In genomic region chr7:16244067-16244466, GRCm38 (mm10) we compare ENCODE assay signal across 10 mouse cellular contexts. TPM values are rescaled to one million over a fixed set of nuclear protein-coding genes. Genes with fewer than 3 reads are reported as not detected.
DNase-seq lines count a peak whose midpoint lies in the region; ATAC-seq and TF ChIP-seq lines count a peak whose summit lies in the region.
"Had no signal": no experiment of that assay in that cellular context is flagged by ENCODE, and none has a peak within 500 bp of the region (broad histone marks: within the 10 kb centered on the region; RNA-seq: fewer than 3 reads in every experiment).

Gene C5ar2, minus strand, starts transcription at chr7:16244154.

- no peaks in the 10 kb centered on the region for H3K27me3 ChIP-seq in heart, embryonic 12.5 days (replicated peaks)
- H3K27me3 ChIP-seq in spleen, adult 2 months (ENCODE audit: control insufficient read depth, insufficient read depth, low read length): no peaks in the 10 kb centered on the region
- H3K27me3 ChIP-seq in hindbrain, embryonic 12.5 days: no peaks in the 10 kb centered on the region
- H3K27me3 ChIP-seq: intestine, embryonic 15.5 days; midbrain, embryonic 15.5 days had no signal

- H3K9ac ChIP-seq in heart, embryonic 12.5 days: no peak within 1 kb of the TSS
- H3K9ac ChIP-seq in hindbrain, embryonic 12.5 days: no peak within 1 kb of the TSS
- H3K9ac ChIP-seq: intestine, embryonic 15.5 days; midbrain, embryonic 15.5 days had no signal

- 63% methylated on average over 5 of the region's 5 CpGs for WGBS in heart, embryonic 12.5 days
- WGBS in spleen, adult 2 months: 39% methylated on average over 5 of the region's 5 CpGs
- WGBS in hindbrain, embryonic 12.5 days: 77% methylated on average over 5 of the region's 5 CpGs

- H3K27ac ChIP-seq in heart, embryonic 12.5 days (ENCODE audit: poor library complexity, severe bottlenecking): no peak within 1 kb of the TSS
- peak within 1 kb of the TSS; percentile 41 for H3K27ac ChIP-seq in spleen, adult 2 months (ENCODE audit: insufficient read depth, low read length)
- no peak within 1 kb of the TSS for H3K27ac ChIP-seq in hindbrain, embryonic 12.5 days
- H3K27ac ChIP-seq: intestine, embryonic 15.5 days; midbrain, embryonic 15.5 days had no signal

- no peak for TF ChIP-seq POLR2A in spleen, adult 2 months (IDR thresholded peaks at IDR 0.05; ENCODE audit: low read depth, low read length)

- H3K9me3 ChIP-seq in heart, embryonic 12.5 days (replicated peaks): no peaks in the 10 kb centered on the region
- no peaks in the 10 kb centered on the region for H3K9me3 ChIP-seq in hindbrain, embryonic 12.5 days (replicated peaks)
- H3K9me3 ChIP-seq: intestine, embryonic 15.5 days; midbrain, embryonic 15.5 days had no signal

- H3K36me3 ChIP-seq in heart, embryonic 12.5 days: no peaks in the 10 kb centered on the region
- no peaks in the 10 kb centered on the region for H3K36me3 ChIP-seq in spleen, adult 2 months (ENCODE audit: control insufficient read depth, insufficient read depth, low read length)
- H3K36me3 ChIP-seq in hindbrain, embryonic 12.5 days: no peaks in the 10 kb centered on the region
- H3K36me3 ChIP-seq: intestine, embryonic 15.5 days; midbrain, embryonic 15.5 days had no signal

- no peak within 1 kb of the TSS for H3K4me2 ChIP-seq in heart, embryonic 12.5 days
- no peak within 1 kb of the TSS for H3K4me2 ChIP-seq in hindbrain, embryonic 12.5 days (replicated peaks)
- H3K4me2 ChIP-seq: intestine, embryonic 15.5 days; midbrain, embryonic 15.5 days had no signal

- peaks cover 6% of the 10 kb centered on the region; the same call in 1 of the 2 replicates for H3K4me1 ChIP-seq in heart, embryonic 12.5 days (replicated peaks)
- H3K4me1 ChIP-seq in spleen, adult 2 months (ENCODE audit: control insufficient read depth, insufficient read depth, insufficient read length): peaks cover 15% of the 10 kb centered on the region; the same call in 1 of the 2 replicates
- H3K4me1 ChIP-seq in hindbrain, embryonic 12.5 days: no peaks in the 10 kb centered on the region
- H3K4me1 ChIP-seq: intestine, embryonic 15.5 days; midbrain, embryonic 15.5 days had no signal

- peak; percentile 31 to 45 for DNase-seq in heart, adult 9 months (ENCODE audit: low spot score in 2 of 2)
- no peak for DNase-seq in spleen, adult 2 months (ENCODE audit: low read depth in 1 of 2, low spot score in 2 of 2)
- no peak for DNase-seq in spleen, postnatal 10 days (ENCODE audit: low spot score in 2 of 2)
- DNase-seq in lung, postnatal 10 days: peak; percentile 53
- no peak for DNase-seq in cerebellum, adult 18-20 months
- no peak for DNase-seq in thymus, postnatal 14 days

- no peak for ATAC-seq in heart, embryonic 12.5 days (ENCODE audit: insufficient number of reproducible peaks, low FRiP score)
- no peak for ATAC-seq in hindbrain, embryonic 12.5 days (ENCODE audit: low FRiP score)
- ATAC-seq: intestine, embryonic 15.5 days; midbrain, embryonic 15.5 days had no signal

- no peak within 1 kb of the TSS for H3K4me3 ChIP-seq in heart, embryonic 12.5 days
- H3K4me3 ChIP-seq in spleen, adult 2 months (ENCODE audit: extremely low read depth, insufficient read depth, insufficient read length): no peak within 1 kb of the TSS
- no peak within 1 kb of the TSS for H3K4me3 ChIP-seq in hindbrain, embryonic 12.5 days
- H3K4me3 ChIP-seq: intestine, embryonic 15.5 days; midbrain, embryonic 15.5 days had no signal

- TF ChIP-seq CTCF in spleen, adult 2 months (IDR thresholded peaks at IDR 0.05; ENCODE audit: extremely low read depth, insufficient read depth, insufficient read length, insufficient replicate concordance): no peak

RNA-seq across cellular contexts. Expression of gene C5ar2, which starts in this region (rescaled TPM):
- polyA plus RNA-seq in heart, embryonic 12.5 days (2016; fragmentation: Nextera tagmentation; extraction: Ambion mirVana): 0.85 and 1.1 TPM in 2 replicates
- polyA plus RNA-seq in spleen, adult 2 months (2012; rRNA removed): 1.8 and 4.0 TPM in 2 replicates
- not detected in 2 replicates for polyA plus RNA-seq in hindbrain, embryonic 12.5 days (2016; fragmentation: Nextera tagmentation; extraction: Ambion mirVana)
- polyA plus RNA-seq: midbrain, embryonic 15.5 days had no signal

Comparison
In these comparisons a context has a peak if more than half of its experiments do, and no peak if none do; other contexts are left out.
1. DNase-seq: peak in heart, adult 9 months (2 of 2) and lung, postnatal 10 days (single experiment); none in spleen, adult 2 months (0 of 2), spleen, postnatal 10 days (0 of 2), cerebellum, adult 18-20 months (0 of 2) and thymus, postnatal 14 days (single experiment).